Mouse (Mus musculus) cerebellum, adult 8-10 months (tissue): ENCODE measurements around the gene Med15.
"Not testable (repeated sequence)": the region's sequence is repeated elsewhere in the genome, so short reads cannot be mapped to it uniquely, and the experiment has no call there.

Experiments used
- DNase-seq: peaks from one replicate; pipeline ENCODE4 v3.0.0; 2022

Med15 gene

DNA sequence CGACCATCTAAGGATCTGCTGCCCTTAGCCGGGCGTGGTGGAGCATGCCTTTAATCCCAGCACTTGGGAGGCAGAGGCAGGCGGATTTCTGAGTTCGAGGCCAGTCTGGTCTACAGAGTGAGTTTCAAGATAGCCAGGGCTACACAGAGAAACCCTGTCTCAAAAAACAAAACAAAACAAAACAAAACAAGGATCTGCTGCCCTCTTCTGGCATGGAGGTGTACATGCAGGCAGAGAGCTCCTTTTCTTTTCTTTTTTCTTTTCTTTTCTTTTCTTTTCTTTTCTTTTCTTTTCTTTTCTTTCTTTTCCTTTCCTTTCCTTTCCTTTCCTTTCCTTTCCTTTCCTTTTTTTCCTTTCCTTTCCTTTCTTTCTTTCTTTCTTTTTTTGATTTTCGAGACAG, 118.0 kb downstream of the Med15 start:
- not testable (repeated sequence) for DNase-seq

DNA sequence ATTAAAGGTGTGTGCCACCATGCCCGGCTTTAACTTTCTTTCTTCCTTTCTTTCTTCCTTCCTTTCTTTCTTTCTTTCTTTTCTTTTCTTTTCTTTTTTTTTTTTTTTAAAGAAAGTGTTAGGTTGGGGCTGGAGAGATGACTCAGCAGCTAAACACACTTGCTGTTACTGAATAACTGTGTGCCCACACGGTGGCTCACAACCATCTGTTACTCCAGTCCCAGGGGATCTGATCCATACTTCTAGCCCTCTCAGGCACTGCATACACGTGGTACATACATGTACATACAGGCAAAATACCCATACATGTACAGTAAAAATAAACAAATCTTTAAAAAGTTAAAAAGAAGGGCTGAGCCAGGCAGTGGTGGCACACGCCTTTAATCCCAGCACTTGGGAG, 121.3 kb downstream of the Med15 start:
- DNase-seq, result no peak

GRCm38 (mm10) chr16:17605684-17606083, 127.0 kb downstream of the Med15 start:
- no peak for DNase-seq

DNA sequence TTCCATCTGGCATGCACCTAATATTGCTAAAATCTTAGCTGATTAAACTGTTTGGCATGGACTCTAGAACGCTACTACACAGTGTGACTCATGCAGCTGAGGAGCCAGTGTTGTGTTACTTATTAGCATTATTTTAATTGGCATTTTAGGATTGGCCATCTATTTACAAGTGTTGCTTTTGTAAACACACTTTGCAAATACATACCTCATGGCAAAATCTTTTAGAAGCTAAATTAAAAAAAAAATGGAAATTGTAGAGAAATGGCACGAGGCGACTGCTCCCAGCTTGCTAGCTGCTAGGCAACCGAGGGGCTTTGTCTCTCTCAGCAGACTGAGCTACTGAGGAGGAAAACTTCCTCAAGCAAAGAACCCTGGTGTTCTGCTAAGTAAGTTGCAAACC, 127.8 kb downstream of the Med15 start:
- DNase-seq, result no peak
